ENCODE assay signal across 25 mouse cellular contexts in genomic region chr4:81505096-81505495, GRCm38 (mm10).
"Had no signal": no experiment of that assay in that cellular context is flagged by ENCODE, and none has a peak within 500 bp of the region (broad histone marks: within the 10 kb centered on the region; RNA-seq: fewer than 3 reads in every experiment).

No protein-coding gene starts in this region.

- ATAC-seq: hindbrain, postnatal 0 days; inflammation-experienced regulatory T-cells, adult 6 months; midbrain, embryonic 13.5 days; midbrain, embryonic 16.5 days had no signal

- H3K4me2 ChIP-seq: hindbrain, embryonic 14.5 days; limb, embryonic 12.5 days; limb, embryonic 15.5 days; lung, embryonic 15.5 days; midbrain, embryonic 13.5 days; neural tube, embryonic 13.5 days had no signal

- DNase-seq: layer of hippocampus, postnatal 36 days; left cerebral cortex, postnatal 4 days; lung, adult 18-20 months; lung, postnatal 10 days; lung, postnatal 36 days; retina, postnatal 1 day; right cerebral cortex, postnatal 25 days; spleen, adult 18-20 months; thymus, adult 18-20 months; thymus, postnatal 36 days had no signal

- H3K9me3 ChIP-seq: limb, embryonic 12.5 days; limb, embryonic 15.5 days; lung, embryonic 15.5 days; megakaryocyte, embryonic 14.5 days; midbrain, embryonic 10.5 days; midbrain, embryonic 13.5 days; neural tube, embryonic 13.5 days had no signal

- H3K36me3 ChIP-seq: limb, embryonic 12.5 days; limb, embryonic 15.5 days; lung, embryonic 15.5 days; midbrain, embryonic 10.5 days; midbrain, embryonic 13.5 days; neural tube, embryonic 13.5 days had no signal

- H3K27me3 ChIP-seq: limb, embryonic 12.5 days; limb, embryonic 15.5 days; lung, embryonic 15.5 days; megakaryocyte, embryonic 14.5 days; midbrain, embryonic 13.5 days; neural tube, embryonic 13.5 days had no signal

- H3K4me3 ChIP-seq: left cerebral cortex, adult 2 months; limb, embryonic 12.5 days; limb, embryonic 15.5 days; lung, embryonic 15.5 days; megakaryocyte, embryonic 14.5 days; midbrain, embryonic 10.5 days; midbrain, embryonic 13.5 days; myocyte; neural tube, embryonic 13.5 days had no signal

- H3K4me1 ChIP-seq: limb, embryonic 15.5 days; lung, embryonic 15.5 days; megakaryocyte, embryonic 14.5 days; midbrain, embryonic 10.5 days; midbrain, embryonic 13.5 days; neural tube, embryonic 13.5 days had no signal

- H3K9ac ChIP-seq: hindbrain, embryonic 14.5 days; limb, embryonic 12.5 days; limb, embryonic 15.5 days; liver, embryonic 14.5 days; lung, embryonic 15.5 days; midbrain, embryonic 13.5 days; neural tube, embryonic 13.5 days had no signal

- H3K27ac ChIP-seq: hindbrain, embryonic 14.5 days; hindbrain, postnatal 0 days; kidney, postnatal 0 days; left cerebral cortex, adult 2 months; limb, embryonic 12.5 days; limb, embryonic 15.5 days; liver, embryonic 14.5 days; lung, embryonic 15.5 days; midbrain, embryonic 10.5 days; midbrain, embryonic 13.5 days; neural tube, embryonic 13.5 days had no signal
